Mouse (Mus musculus) lung, postnatal 0 days (tissue): ENCODE data around the gene Tpd52l2.

Experiments
- CTCF ChIP-seq: IDR thresholded peaks from 2 replicates; pipeline ENCODE4 v1.5.1; 2016; ENCODE audit warnings: antibody characterized with exemption, mild to moderate bottlenecking
- EP300 ChIP-seq: IDR thresholded peaks from 2 replicates; pipeline ENCODE4 v1.6.1; 2016; ENCODE audit warnings: antibody characterized with exemption, mild to moderate bottlenecking, control low read depth

DNA sequence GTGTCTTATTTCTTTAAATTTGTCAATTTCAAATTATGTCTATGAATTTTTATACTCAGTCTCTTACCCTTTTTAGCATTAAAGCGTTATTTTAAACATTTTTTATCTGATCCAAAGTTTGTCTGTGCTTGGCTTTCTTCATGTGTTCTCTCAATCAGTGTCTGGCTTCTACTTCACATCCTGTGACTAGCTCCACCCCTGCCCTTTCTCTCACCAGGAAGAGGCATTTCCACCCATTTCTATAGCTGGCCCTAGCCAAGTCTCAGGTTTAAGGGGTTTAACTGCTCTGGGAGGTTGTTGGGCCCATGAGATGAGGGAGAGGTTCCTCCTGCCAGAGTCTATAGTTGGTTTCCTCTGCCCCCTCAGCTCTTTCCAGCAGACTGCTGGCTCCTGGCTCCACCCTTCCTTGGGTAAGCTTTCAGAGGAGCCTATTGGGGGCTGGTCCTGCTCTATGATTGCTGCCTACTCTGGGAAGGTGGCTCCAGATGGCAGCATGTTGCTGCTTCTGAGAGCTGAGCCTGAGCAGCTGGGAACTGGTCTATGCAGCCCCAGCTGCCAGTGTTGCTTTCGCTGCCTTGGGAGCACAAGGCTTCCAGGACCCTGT lies 40.6 kb downstream of the Tpd52l2 start:
- no peak for TF ChIP-seq CTCF
- no peak for TF ChIP-seq EP300
